Comparison of ENCODE assay signal across 8 mouse cellular contexts in genomic region chr16:5135551-5136261, GRCm38 (mm10). TPM values are rescaled to one million over a fixed set of nuclear protein-coding genes. Genes with fewer than 3 reads are reported as not detected.
DNase-seq lines count a peak whose midpoint lies in the region; ATAC-seq lines count a peak whose summit lies in the region.

No protein-coding gene starts in this region.

- no peaks in the 10 kb centered on the region for H3K36me3 ChIP-seq in hindbrain, embryonic 14.5 days (replicated peaks; ENCODE audit: control insufficient read depth, insufficient read depth)
- no peaks in the 10 kb centered on the region for H3K36me3 ChIP-seq in hindbrain, embryonic 10.5 days
- H3K36me3 ChIP-seq in heart, embryonic 12.5 days: no peaks in the 10 kb centered on the region
- H3K36me3 ChIP-seq in neural tube, embryonic 15.5 days: no peaks in the 10 kb centered on the region

- ATAC-seq in hindbrain, embryonic 14.5 days (ENCODE audit: low FRiP score): peak; percentile 31; the same call in 1 of the 2 replicates
- ATAC-seq in heart, embryonic 12.5 days (ENCODE audit: insufficient number of reproducible peaks, low FRiP score): peak; percentile 19; the same call in 1 of the 2 replicates
- no peak for ATAC-seq in neural tube, embryonic 15.5 days (ENCODE audit: low FRiP score)

- H3K4me1 ChIP-seq in hindbrain, embryonic 14.5 days (replicated peaks; ENCODE audit: control insufficient read depth, insufficient read depth, low read length): no peaks in the 10 kb centered on the region
- H3K4me1 ChIP-seq in hindbrain, embryonic 10.5 days (replicated peaks): peaks cover 42% of the 10 kb centered on the region
- H3K4me1 ChIP-seq in heart, embryonic 12.5 days (replicated peaks): peaks cover 42% of the 10 kb centered on the region
- H3K4me1 ChIP-seq in neural tube, embryonic 15.5 days: peaks cover 14% of the 10 kb centered on the region

- no peak overlapping the region for H3K9ac ChIP-seq in hindbrain, embryonic 14.5 days
- no peak overlapping the region for H3K9ac ChIP-seq in heart, embryonic 12.5 days
- H3K9ac ChIP-seq in neural tube, embryonic 15.5 days (replicated peaks): no peak overlapping the region

- H3K4me2 ChIP-seq in hindbrain, embryonic 14.5 days (replicated peaks): no peak overlapping the region
- H3K4me2 ChIP-seq in heart, embryonic 12.5 days: no peak overlapping the region
- no peak overlapping the region for H3K4me2 ChIP-seq in neural tube, embryonic 15.5 days

- no peak for DNase-seq in hindbrain, embryonic 14.5 days (ENCODE audit: low spot score)
- no peak for DNase-seq in hindbrain, embryonic 10.5 days (ENCODE audit: low spot score)
- peak; percentile 86 for DNase-seq in Muller cell, postnatal 12 days (ENCODE audit: inconsistent ontology term)
- DNase-seq in lung, postnatal 25 days (ENCODE audit: low spot score): peak; percentile 70
- DNase-seq in frontal cortex, postnatal 25 days (ENCODE audit: low spot score in 2 of 2): no peak
- DNase-seq in embryo, embryonic 11 days: no peak

- H3K4me3 ChIP-seq in hindbrain, embryonic 14.5 days (replicated peaks; ENCODE audit: low read length): no peak overlapping the region
- no peak overlapping the region for H3K4me3 ChIP-seq in hindbrain, embryonic 10.5 days
- no peak overlapping the region for H3K4me3 ChIP-seq in heart, embryonic 12.5 days
- no peak overlapping the region for H3K4me3 ChIP-seq in neural tube, embryonic 15.5 days (replicated peaks)

- no peaks in the 10 kb centered on the region for H3K9me3 ChIP-seq in hindbrain, embryonic 14.5 days (ENCODE audit: control insufficient read depth, low read length)
- H3K9me3 ChIP-seq in hindbrain, embryonic 10.5 days: no peaks in the 10 kb centered on the region
- H3K9me3 ChIP-seq in heart, embryonic 12.5 days (replicated peaks): no peaks in the 10 kb centered on the region
- H3K9me3 ChIP-seq in neural tube, embryonic 15.5 days (replicated peaks): no peaks in the 10 kb centered on the region

- no peak overlapping the region for H3K27ac ChIP-seq in hindbrain, embryonic 14.5 days
- no peak overlapping the region for H3K27ac ChIP-seq in hindbrain, embryonic 10.5 days
- peak overlapping the region; percentile 51; the same call in 1 of the 2 replicates for H3K27ac ChIP-seq in heart, embryonic 12.5 days (ENCODE audit: poor library complexity, severe bottlenecking)
- no peak overlapping the region for H3K27ac ChIP-seq in neural tube, embryonic 15.5 days (replicated peaks)

- WGBS in hindbrain, embryonic 14.5 days: 74% methylated on average over 8 of the region's 8 CpGs
- 79% methylated on average over 8 of the region's 8 CpGs for WGBS in hindbrain, embryonic 10.5 days
- WGBS in heart, embryonic 12.5 days: 36% methylated on average over 8 of the region's 8 CpGs
- WGBS in neural tube, embryonic 15.5 days: 68% methylated on average over 8 of the region's 8 CpGs

- peaks cover 42% of the 10 kb centered on the region for H3K27me3 ChIP-seq in hindbrain, embryonic 14.5 days (ENCODE audit: control insufficient read depth, insufficient read depth, low read length)
- peaks cover 56% of the 10 kb centered on the region for H3K27me3 ChIP-seq in hindbrain, embryonic 10.5 days (ENCODE audit: insufficient read depth, poor library complexity, severe bottlenecking)
- H3K27me3 ChIP-seq in heart, embryonic 12.5 days (replicated peaks): peaks cover 36% of the 10 kb centered on the region
- H3K27me3 ChIP-seq in neural tube, embryonic 15.5 days (replicated peaks): peaks cover 53% of the 10 kb centered on the region

RNA-seq across cellular contexts. Expression of gene Ppl, which starts 3.5 kb away (rescaled TPM):
- 0.09 and 0.29 TPM in 2 replicates for polyA plus RNA-seq in hindbrain, embryonic 14.5 days (2014; fragmentation: Nextera tagmentation; extraction: Ambion mirVana)
- polyA plus RNA-seq in hindbrain, embryonic 10.5 days (2016; fragmentation: Nextera tagmentation; extraction: Ambion mirVana): 1.4 and 1.9 TPM in 2 replicates
- 1.5 and 2.1 TPM in 2 replicates for polyA plus RNA-seq in heart, embryonic 12.5 days (2016; fragmentation: Nextera tagmentation; extraction: Ambion mirVana)
- polyA plus RNA-seq in neural tube, embryonic 15.5 days (2015; fragmentation: Nextera tagmentation; extraction: Ambion mirVana): 0.35 and 1.0 TPM in 2 replicates

RNA-seq across cellular contexts. Expression of gene Sec14l5, which starts 11.2 kb away (rescaled TPM):
- 0.35 and 0.48 TPM in 2 replicates for polyA plus RNA-seq in hindbrain, embryonic 14.5 days (2014; fragmentation: Nextera tagmentation; extraction: Ambion mirVana)
- 0.29 and 0.78 TPM in 2 replicates for polyA plus RNA-seq in hindbrain, embryonic 10.5 days (2016; fragmentation: Nextera tagmentation; extraction: Ambion mirVana)
- not detected in 2 replicates for polyA plus RNA-seq in heart, embryonic 12.5 days (2016; fragmentation: Nextera tagmentation; extraction: Ambion mirVana)
- polyA plus RNA-seq in neural tube, embryonic 15.5 days (2015; fragmentation: Nextera tagmentation; extraction: Ambion mirVana): 0.33 and 0.34 TPM in 2 replicates

Comparison
In these comparisons a context has a peak if more than half of its experiments do, and no peak if none do; other contexts are left out.
1. DNase-seq: peak in Muller cell, postnatal 12 days (single experiment) and lung, postnatal 25 days (single experiment); none in hindbrain, embryonic 14.5 days (single experiment), hindbrain, embryonic 10.5 days (single experiment), frontal cortex, postnatal 25 days (0 of 2) and embryo, embryonic 11 days (single experiment).